Mouse (Mus musculus) hindbrain, embryonic 12.5 days (tissue): Measurements from ENCODE around the gene Mucl3. TPM values are rescaled to one million over a fixed set of nuclear protein-coding genes. Genes with fewer than 3 reads are reported as not detected.
A peak's percentile ranks its signal among the peaks of the same experiment; 100 is the strongest.

ENCODE experiments used
- ATAC-seq: fragments of 200-750 bp; cut with Nextera tagmentation; 2 replicates; pipeline ENCODE4 v1.8.0; 2017; ENCODE audit warnings: moderate TSS enrichment; ENCODE audit not compliant: low FRiP score
- H3K27ac ChIP-seq: fragments of 300-500 bp; sonication (generic); 2 replicates; pipeline ENCODE4 v1.5.1; 2016; ENCODE audit warnings: mild to moderate bottlenecking
- H3K27me3 ChIP-seq: fragments of 300-500 bp; sonication (generic); 2 replicates; pipeline ENCODE4 v1.6.1; 2016; ENCODE audit warnings: mild to moderate bottlenecking
- H3K36me3 ChIP-seq: fragments of 300-500 bp; sonication (generic); 2 replicates; pipeline ENCODE4 v1.6.1; 2016; ENCODE audit warnings: mild to moderate bottlenecking
- H3K4me1 ChIP-seq: fragments of 300-500 bp; sonication (generic); 2 replicates; pipeline ENCODE4 v1.6.1; 2016
- H3K4me2 ChIP-seq: fragments of 300-500 bp; sonication (generic); replicated peaks from 2 replicates; pipeline ENCODE4 v1.6.1; 2016; ENCODE audit warnings: mild to moderate bottlenecking
- H3K4me3 ChIP-seq: fragments of 300-500 bp; sonication (generic); 2 replicates; pipeline ENCODE4 v1.5.1; 2016; ENCODE audit warnings: mild to moderate bottlenecking
- H3K9ac ChIP-seq: fragments of 300-500 bp; sonication (generic); 2 replicates; pipeline ENCODE4 v1.6.1; 2016; ENCODE audit warnings: mild to moderate bottlenecking, moderate library complexity
- H3K9me3 ChIP-seq: fragments of 300-500 bp; sonication (generic); replicated peaks from 2 replicates; pipeline ENCODE4 v1.6.1; 2016; ENCODE audit warnings: mild to moderate bottlenecking
- WGBS: fragments of 180-500 bp; shearing (Covaris S2); methylation state at CpG from one replicate; pipeline ENCODE4 v1.1.7; 2016; 5-methylcytosine and 5-hydroxymethylcytosine counted together
- polyA plus RNA-seq: library from polyadenylated mRNA; unstranded; fragments of >200 nt; fragmentation: Nextera tagmentation; extraction: Ambion mirVana; gene quantifications from 2 replicates; pipeline ENCODE4 v1.2.1, GENCODE M21; 2016

Gene Mucl3
- polyA plus RNA-seq, result 0.15 and 0.20 TPM in 2 replicates

DNA sequence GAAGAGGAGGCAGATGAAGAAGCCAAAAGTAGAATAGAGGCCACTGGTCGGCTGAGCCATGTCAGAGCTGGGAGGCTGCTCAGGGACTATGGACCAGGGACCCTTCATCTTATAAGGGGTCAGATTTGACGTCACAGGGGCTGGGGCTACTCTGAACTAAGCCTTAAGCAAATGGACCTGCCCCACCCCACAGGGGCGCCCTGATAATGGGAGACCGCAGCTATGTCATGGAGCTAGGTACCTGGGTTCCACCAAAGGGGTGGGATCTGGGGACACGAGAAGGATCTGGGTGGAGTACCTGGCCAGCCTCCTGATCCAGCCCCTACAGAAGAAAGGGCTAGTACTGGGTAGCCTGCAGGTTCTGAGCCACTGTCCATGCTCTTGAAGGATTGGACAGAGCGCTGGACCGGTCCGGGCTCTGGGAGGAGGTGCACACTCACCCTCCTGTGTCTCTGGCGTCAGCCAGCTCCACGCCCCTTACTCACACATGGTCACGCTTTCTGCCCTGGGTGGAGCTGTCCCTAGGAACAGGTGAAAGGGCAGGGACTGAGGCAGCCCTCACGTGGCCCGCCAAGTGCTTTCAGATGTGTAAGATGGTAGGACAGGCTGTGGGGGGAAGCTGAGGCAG is at the start of gene Mucl3:
TSS of gene Mucl3 (minus strand) at position 87 of the 628 bp plus-strand sequence.
- H3K27ac ChIP-seq, result no peak within 1 kb of the TSS
- no peak within 1 kb of the TSS for H3K4me2 ChIP-seq
- H3K36me3 ChIP-seq, result no peaks in the 10 kb centered on the region
- H3K27me3 ChIP-seq, result no peaks in the 10 kb centered on the region
- H3K4me1 ChIP-seq, result no peaks in the 10 kb centered on the region
- no peak within 1 kb of the TSS for H3K4me3 ChIP-seq
- no peak within 1 kb of the TSS for H3K9ac ChIP-seq
- no peaks in the 10 kb centered on the region for H3K9me3 ChIP-seq
- WGBS, result 77% methylated on average over 13 of the region's 13 CpGs
- no peak for ATAC-seq

DNA sequence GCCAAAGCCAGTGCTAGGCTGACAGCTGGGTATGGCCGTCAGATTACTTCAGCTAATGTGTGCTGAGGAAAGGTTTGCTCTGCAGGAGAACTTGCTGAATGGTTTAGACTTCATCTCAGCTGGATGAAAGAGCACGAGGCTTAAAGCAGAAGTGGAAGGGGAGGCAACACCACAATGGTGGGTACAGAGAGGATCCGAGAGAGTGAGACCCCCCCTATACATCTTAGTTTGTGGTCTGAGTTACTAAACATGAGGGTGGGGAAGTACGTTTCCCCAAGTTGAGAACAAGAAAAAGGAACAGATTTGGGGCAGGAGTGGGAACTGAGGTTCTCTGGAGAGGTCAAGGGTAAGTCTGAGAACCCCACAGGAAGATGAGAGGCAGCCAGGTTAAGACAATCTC is 48.9 kb upstream of the Mucl3 start:
- ATAC-seq, result no peak
- 87% methylated on average over 4 of the region's 4 CpGs for whole genome bisulfite sequencing

DNA sequence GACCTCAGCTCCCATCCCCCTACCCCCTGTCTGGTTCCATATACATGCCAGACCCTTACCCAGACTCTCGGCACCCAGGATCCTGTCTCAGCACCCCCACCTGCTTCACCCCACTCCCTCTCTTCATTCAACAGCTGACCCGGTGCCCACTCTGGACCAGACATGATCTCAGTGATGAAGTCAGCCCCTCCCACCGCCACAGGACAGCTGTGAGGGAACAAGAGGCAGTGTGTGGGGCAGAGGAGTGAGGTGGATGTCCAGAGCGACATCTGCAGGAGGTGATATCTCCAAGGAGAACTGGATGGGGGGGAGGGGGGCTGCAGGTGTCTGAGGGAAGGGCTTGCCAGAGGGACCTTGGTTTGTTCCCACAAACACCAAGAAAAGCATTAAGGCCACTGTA is 48.3 kb upstream of the Mucl3 start:
- WGBS, result 84% methylated on average over 4 of the region's 4 CpGs
- H3K36me3 ChIP-seq, result peaks cover 85% of the 10 kb centered on the region
- ATAC-seq, result no peak

More for the DNA sequence above, 48.9 kb upstream of the Mucl3 start:
- no peak overlapping the region for H3K4me3 ChIP-seq
- no peaks in the 10 kb centered on the region for H3K9me3 ChIP-seq
- H3K36me3 ChIP-seq, result peaks cover 79% of the 10 kb centered on the region
- H3K4me2 ChIP-seq, result no peak overlapping the region
- no peak overlapping the region for H3K27ac ChIP-seq
- no peaks in the 10 kb centered on the region for H3K27me3 ChIP-seq
- H3K4me1 ChIP-seq, result peaks cover 10% of the 10 kb centered on the region
- no peak overlapping the region for H3K9ac ChIP-seq

DNA sequence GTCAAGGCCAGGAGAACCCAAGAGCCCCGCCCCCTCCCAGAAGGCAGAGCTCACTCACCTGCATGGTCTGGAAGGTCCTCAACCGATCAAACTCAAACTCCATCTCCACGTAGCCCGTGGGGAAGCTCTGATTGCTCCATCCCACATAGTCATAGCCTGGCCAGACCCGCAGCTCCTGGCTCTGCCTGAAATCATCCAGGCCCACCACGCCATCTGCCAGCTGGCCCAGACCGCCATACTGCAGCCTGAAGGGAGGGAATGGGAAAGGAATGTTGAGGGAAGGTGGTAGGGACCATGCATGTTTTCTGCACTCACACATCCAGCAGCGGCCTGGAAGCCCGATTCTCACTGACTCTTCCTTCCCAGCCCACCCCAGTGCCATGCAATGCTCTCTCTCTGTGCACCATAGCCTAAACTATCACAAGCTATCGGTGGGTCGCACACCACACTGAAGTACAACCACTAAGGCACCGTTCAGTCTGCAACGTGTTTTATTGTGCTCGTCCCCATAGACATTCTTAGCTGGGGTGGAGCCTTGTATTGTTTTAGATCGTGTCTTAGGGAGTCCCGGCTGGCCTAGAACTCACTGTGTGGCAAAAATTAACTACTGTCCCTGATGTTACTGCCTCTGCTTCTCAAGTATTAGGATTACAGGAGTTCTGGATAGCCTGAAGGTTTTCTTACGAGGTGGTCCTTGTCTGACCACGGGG is 46.6 kb upstream of the Mucl3 start:
- H3K36me3 ChIP-seq, result peaks cover 92% of the 10 kb centered on the region
- H3K27me3 ChIP-seq, result no peaks in the 10 kb centered on the region
- no peak overlapping the region for H3K4me2 ChIP-seq
- no peak overlapping the region for H3K4me3 ChIP-seq
- peaks cover 8% of the 10 kb centered on the region for H3K4me1 ChIP-seq
- no peak for ATAC-seq
- H3K9ac ChIP-seq, result no peak overlapping the region
- H3K27ac ChIP-seq, result no peak overlapping the region
- WGBS, result 93% methylated on average over 18 of the region's 18 CpGs
- no peaks in the 10 kb centered on the region for H3K9me3 ChIP-seq

More for the DNA sequence above, 48.3 kb upstream of the Mucl3 start:
- no peak overlapping the region for H3K4me2 ChIP-seq
- H3K9me3 ChIP-seq, result no peaks in the 10 kb centered on the region
- no peak overlapping the region for H3K27ac ChIP-seq
- H3K4me3 ChIP-seq, result no peak overlapping the region
- no peaks in the 10 kb centered on the region for H3K27me3 ChIP-seq
- H3K9ac ChIP-seq, result no peak overlapping the region
- H3K4me1 ChIP-seq, result peaks cover 4% of the 10 kb centered on the region

DNA sequence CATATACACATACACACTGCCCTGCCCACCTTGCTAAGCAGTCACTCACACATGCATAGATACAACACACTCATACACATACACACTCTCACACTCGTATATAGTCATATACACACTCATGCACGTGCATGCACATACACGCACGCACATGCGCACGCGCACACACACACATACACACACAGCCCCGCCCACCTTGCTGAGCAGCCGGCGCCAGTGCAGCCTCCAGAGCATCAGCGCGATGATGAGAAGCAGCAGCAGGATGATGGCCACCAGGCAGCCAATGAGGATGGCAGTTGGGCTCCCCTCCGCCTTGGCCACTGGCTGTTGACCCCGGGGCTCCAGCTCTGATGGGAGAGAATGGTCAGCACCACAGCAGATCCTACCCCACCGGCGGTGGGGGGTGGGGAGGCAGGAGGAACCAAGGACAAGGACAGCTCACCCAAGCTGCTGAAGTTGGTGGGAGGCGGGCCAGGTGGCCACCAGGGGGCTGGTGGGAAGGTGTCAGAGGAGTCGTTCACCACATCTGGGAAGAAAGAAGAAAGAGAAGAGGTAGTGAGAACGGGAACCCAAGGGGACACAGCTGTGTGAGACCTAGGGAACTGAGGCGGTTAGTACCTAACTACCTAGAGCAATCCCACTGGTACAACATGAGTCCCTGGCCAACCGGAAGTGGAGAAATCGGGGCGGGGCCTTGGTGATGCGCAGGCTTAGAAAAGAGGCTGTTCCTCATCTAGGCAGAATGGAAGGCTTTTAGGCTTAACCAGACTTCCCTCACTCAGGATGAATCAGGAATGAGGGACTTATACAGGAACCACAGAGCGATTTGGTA is 45.1 kb upstream of the Mucl3 start:
- Histone ChIP-seq H3K9ac (no peak overlapping the region), H3K9me3 (no peaks in the 10 kb centered on the region), H3K4me3 (no peak overlapping the region), H3K27ac (no peak overlapping the region), H3K4me1 (peaks cover 9% of the 10 kb centered on the region), H3K27me3 (no peaks in the 10 kb centered on the region), H3K36me3 (peaks cover 100% of the 10 kb centered on the region), H3K4me2 (no peak overlapping the region)
- WGBS, result 91% methylated on average over 25 of the region's 25 CpGs
- ATAC-seq, result no peak

DNA sequence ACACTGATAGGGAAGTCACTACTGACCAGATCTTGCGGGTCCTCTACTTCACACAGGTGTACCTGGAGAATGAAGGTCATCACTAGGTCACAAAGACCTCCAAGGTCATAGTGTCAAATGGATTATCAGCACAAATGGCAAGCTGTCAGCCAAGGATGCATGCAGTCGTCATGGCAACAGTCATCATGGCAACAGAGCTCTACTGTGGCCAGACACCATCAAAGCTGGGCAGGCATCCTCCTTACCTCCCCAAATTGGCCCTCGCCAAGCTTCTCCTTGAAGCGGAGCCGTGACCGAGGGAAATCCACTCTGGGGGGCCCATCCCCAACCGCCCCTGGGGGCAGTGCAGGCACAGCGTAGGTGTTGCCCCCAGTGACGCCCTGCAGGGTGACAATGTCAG is 41.6 kb upstream of the Mucl3 start:
- Histone ChIP-seq H3K27me3 (no peaks in the 10 kb centered on the region), H3K9ac (0 out of 2 replicates have a peak overlapping the region, but pooled peaks have one; percentile 11), H3K4me1 (peaks cover 9% of the 10 kb centered on the region), H3K36me3 (peaks cover 98% of the 10 kb centered on the region), H3K4me3 (no peak overlapping the region), H3K27ac (0 out of 2 replicates have a peak overlapping the region, but pooled peaks have one; percentile 36), H3K9me3 (no peaks in the 10 kb centered on the region), H3K4me2 (no peak overlapping the region)
- ATAC-seq, result peak; percentile 15; the same call in 1 of the 2 replicates
- 61% methylated on average over 9 of the region's 9 CpGs for WGBS

DNA sequence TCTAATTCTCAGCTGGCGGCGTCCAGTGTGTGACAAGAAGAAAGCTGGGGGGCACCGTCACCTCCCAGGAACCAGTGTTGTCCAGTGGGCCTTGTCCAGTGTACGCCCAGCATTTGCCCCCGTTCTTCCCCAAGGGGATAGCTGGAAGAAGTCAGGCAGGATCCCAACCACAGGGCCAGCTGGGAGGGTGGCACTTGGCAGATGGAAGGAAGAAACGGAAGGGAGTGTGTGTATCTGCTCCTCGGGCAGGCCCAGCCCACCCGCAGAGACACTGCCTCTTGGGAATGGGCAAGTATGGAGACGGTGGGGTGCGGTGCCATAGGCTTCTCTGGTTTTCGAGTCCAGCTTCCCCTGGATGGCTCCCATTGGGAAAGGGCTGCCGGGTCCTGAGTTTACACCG is 38.5 kb upstream of the Mucl3 start:
- peak overlapping the region; percentile 43 for H3K9ac ChIP-seq
- H3K27me3 ChIP-seq, result no peaks in the 10 kb centered on the region
- ATAC-seq, result no peak
- WGBS, result 81% methylated on average over 13 of the region's 13 CpGs
- H3K9me3 ChIP-seq, result no peaks in the 10 kb centered on the region
- H3K27ac ChIP-seq, result no peak overlapping the region
- H3K4me3 ChIP-seq, result no peak overlapping the region
- peaks cover 68% of the 10 kb centered on the region for H3K36me3 ChIP-seq
- no peak overlapping the region for H3K4me2 ChIP-seq
- H3K4me1 ChIP-seq, result peaks cover 9% of the 10 kb centered on the region

DNA sequence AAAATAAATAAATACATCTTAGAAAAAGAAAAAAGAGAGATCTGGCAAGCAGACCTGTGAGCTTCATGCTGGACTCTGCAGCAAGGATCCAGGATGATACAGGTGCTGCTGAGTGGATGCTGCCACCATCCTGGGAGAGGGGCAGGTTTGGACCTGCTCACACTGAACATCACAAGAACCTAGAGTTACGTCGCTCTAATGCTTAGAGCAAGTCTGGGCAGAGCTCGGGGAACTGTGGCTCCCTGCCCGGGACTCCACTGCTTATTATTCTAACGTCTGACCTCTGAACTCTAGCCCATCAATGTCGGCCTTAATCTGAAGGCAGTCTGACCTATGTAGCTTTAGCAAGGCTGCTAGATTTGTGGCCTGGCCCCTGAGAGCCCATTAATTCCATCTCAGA is 37.1 kb upstream of the Mucl3 start:
- Histone ChIP-seq H3K27ac (peak overlapping the region; percentile 18; the same call in 1 of the 2 replicates), H3K4me3 (no peak overlapping the region), H3K4me1 (peaks cover 4% of the 10 kb centered on the region), H3K9me3 (no peaks in the 10 kb centered on the region), H3K9ac (no peak overlapping the region), H3K36me3 (peaks cover 54% of the 10 kb centered on the region), H3K27me3 (no peaks in the 10 kb centered on the region), H3K4me2 (no peak overlapping the region)
- ATAC-seq, result no peak
- WGBS, result 30% methylated on average over 6 of the region's 6 CpGs

DNA sequence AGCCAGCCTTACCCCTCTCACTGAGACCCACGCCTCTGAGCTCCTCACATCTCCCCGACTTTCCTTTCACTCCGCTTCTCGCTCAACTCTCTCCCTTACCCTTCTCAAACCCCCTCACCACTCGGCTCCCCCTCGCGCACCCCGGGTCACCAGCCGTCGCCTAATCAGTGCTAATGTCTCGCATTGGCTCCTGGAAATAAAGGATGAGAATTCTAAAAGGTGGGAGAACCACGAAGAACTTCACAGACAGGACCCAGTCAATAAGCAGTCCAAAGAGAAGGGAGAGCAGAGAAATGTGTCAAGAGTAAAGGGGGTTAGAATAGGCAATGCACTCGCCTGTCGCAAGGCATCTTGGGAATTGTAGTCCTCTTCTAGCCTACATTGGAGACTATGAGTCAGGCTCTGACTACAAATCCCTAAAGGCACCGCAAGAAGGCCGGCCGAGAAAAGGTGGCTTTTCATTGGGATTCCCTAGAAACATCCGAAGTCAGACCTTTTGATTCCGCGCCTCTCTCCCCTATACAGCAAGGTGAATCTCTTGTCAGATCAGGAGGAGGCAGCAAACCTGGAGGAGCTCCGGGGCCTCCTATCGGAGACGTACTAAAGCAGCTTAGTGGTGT is 30.0 kb upstream of the Mucl3 start, which contains the start of gene Gtf2h4:
TSS of gene Gtf2h4 (minus strand) at position 324 of the 620 bp plus-strand sequence.
- WGBS, result 1% methylated on average over 23 of the region's 23 CpGs
- H3K27ac ChIP-seq, result 0 out of 2 replicates have a peak within 1 kb of the TSS, but pooled peaks have one; percentile 35

DNA sequence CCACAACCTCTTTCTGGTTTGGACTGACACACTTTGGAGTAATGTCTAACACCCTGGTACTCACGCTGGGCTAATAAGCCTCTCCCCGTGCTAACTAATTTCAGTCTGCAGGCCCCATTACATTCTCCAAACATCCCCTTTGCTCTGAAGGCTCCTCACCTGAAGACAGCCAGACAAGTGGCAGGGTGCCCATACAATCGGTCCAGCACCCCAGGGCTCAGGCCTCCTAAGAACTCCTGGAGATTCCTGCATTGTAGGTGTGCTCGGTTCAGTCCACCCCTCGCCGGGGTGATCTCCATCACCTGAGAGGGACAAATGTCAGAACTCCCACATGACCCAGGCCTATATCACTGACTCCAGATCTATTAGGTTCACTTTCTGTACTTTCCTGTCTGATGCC is 29.0 kb upstream of the Mucl3 start:
- Histone ChIP-seq H3K4me3 (no peak overlapping the region), H3K4me2 (peak overlapping the region; percentile 84; the same call in 1 of the 2 replicates), H3K27ac (no peak overlapping the region), H3K9me3 (no peaks in the 10 kb centered on the region), H3K36me3 (no peaks in the 10 kb centered on the region), H3K4me1 (peaks cover 13% of the 10 kb centered on the region), H3K9ac (no peak overlapping the region), H3K27me3 (no peaks in the 10 kb centered on the region)
- ATAC-seq, result no peak
- WGBS, result 94% methylated on average over 6 of the region's 6 CpGs

More for the DNA sequence above, 30.0 kb upstream of the Mucl3 start, which contains the start of gene Gtf2h4:
- peak within 1 kb of the TSS; percentile 84 for H3K4me2 ChIP-seq
- ATAC-seq, result peak; percentile 96
- no peaks in the 10 kb centered on the region for H3K36me3 ChIP-seq
- H3K9ac ChIP-seq, result peak within 1 kb of the TSS; percentile 87
- H3K4me3 ChIP-seq, result peak within 1 kb of the TSS; percentile 67
- H3K4me1 ChIP-seq, result peaks cover 7% of the 10 kb centered on the region
- H3K27me3 ChIP-seq, result no peaks in the 10 kb centered on the region
- H3K9me3 ChIP-seq, result no peaks in the 10 kb centered on the region

DNA sequence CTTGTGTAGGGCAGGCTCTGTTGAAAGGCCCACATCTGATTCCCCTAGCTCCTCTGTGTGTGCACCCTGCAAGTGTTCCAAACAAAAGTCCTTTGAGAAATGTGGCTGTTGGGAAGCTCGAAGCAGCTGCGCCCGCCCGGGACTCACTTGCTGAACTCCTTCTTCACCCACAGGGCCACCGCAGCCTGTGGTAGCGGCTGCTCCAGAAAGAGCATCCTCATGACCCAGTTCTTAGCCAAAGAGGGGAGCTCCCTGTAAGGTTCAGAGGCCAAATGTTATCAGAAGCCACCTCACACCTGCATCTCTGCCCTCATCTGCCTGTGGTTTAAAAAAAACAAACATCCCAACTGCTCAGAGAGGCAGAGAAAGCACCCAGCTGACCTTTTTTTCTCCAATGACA is 28.4 kb upstream of the Mucl3 start:
- Histone ChIP-seq H3K4me1 (peaks cover 15% of the 10 kb centered on the region), H3K36me3 (no peaks in the 10 kb centered on the region), H3K9me3 (no peaks in the 10 kb centered on the region), H3K27ac (no peak overlapping the region), H3K4me2 (no peak overlapping the region), H3K27me3 (no peaks in the 10 kb centered on the region), H3K4me3 (no peak overlapping the region), H3K9ac (no peak overlapping the region)
- ATAC-seq, result no peak
- 89% methylated on average over 6 of the region's 6 CpGs for WGBS
